Mouse (Mus musculus) liver, adult 2 months (tissue): ENCODE results near the gene Rspo1.

Source experiments
- CTCF ChIP-seq: fragments of 200-500 bp; IDR thresholded peaks from 2 replicates; pipeline ENCODE4 v1.5.1; 2011; ENCODE audit warnings: low read depth, low read length, control low read depth
- POLR2A ChIP-seq: fragments of 200-500 bp; IDR thresholded peaks from 2 replicates; pipeline ENCODE4 v1.6.1; 2011; ENCODE audit warnings: low read length, control low read depth; ENCODE audit not compliant: insufficient read depth; ENCODE audit errors: extremely low read depth

- TF ChIP-seq POLR2A (no peak), CTCF (no peak)
Observed at GRCm38 (mm10) chr4:124987711-124988097, 1.5 kb downstream of the Rspo1 start.
